Mouse (Mus musculus) embryonic fibroblast, embryonic 13.5 days (primary cell): ENCODE data around the gene Smyd3.

ENCODE experiments used
- CTCF ChIP-seq: IDR thresholded peaks from 2 replicates; pipeline ENCODE4 v1.5.1; 2011; ENCODE audit warnings: mild to moderate bottlenecking, control low read depth, low read length, moderate library complexity, borderline replicate concordance; ENCODE audit not compliant: insufficient read depth
- POLR2A ChIP-seq: IDR thresholded peaks from 2 replicates; pipeline ENCODE4 v1.6.1; 2011; ENCODE audit warnings: low read depth, mild to moderate bottlenecking, control low read depth, low read length, moderate library complexity

- TF ChIP-seq CTCF (no peak), POLR2A (no peak)
These were observed 431.6 kb downstream of the Smyd3 start for GRCm38 (mm10) chr1:179086208-179086607.
